Mouse (Mus musculus): ENCODE measurements around the gene Nt5c.
A peak's percentile ranks its signal among the peaks of the same experiment; 100 is the strongest.
"Not testable (repeated sequence)": the region's sequence is repeated elsewhere in the genome, so short reads cannot be mapped to it uniquely, and the experiment has no call there.

The Nt5c gene

GRCm38 (mm10) chr11:115467217-115467618 is 24.4 kb downstream of the Nt5c start:
- DNase-seq (ENCODE audit: low read depth, low spot score): no peak

GRCm38 (mm10) chr11:115464851-115465250 is 26.8 kb downstream of the Nt5c start:
- DNase-seq (ENCODE audit: low read depth, low spot score): peak; percentile 60

GRCm38 (mm10) chr11:115463397-115463796 is 28.3 kb downstream of the Nt5c start:
- DNase-seq (ENCODE audit: low read depth, low spot score): peak; percentile 81

GRCm38 (mm10) chr11:115462243-115462891 is 29.3 kb downstream of the Nt5c start, which contains the start of gene Slc16a5:
Gene Slc16a5, plus strand, starts transcription at chr11:115462474.
- DNase-seq (ENCODE audit: low read depth, low spot score): peak; percentile 53

GRCm38 (mm10) chr11:115461846-115462242 is 29.8 kb downstream of the Nt5c start:
- peak; percentile 62 for DNase-seq (ENCODE audit: low read depth, low spot score)

- no peak for DNase-seq (ENCODE audit: low read depth, low spot score)
These were observed 30.7 kb downstream of the Nt5c start for GRCm38 (mm10) chr11:115460976-115461375.

GRCm38 (mm10) chr11:115457405-115457804 is 34.3 kb downstream of the Nt5c start:
- no peak for DNase-seq (ENCODE audit: low read depth, low spot score)

GRCm38 (mm10) chr11:115456182-115456581 is 35.5 kb downstream of the Nt5c start:
- DNase-seq (ENCODE audit: low read depth, low spot score): no peak

GRCm38 (mm10) chr11:115455619-115456018 is 36.0 kb downstream of the Nt5c start:
- no peak for DNase-seq (ENCODE audit: low read depth, low spot score)

- not testable (repeated sequence) for DNase-seq (ENCODE audit: low read depth, low spot score)
These were observed 36.8 kb downstream of the Nt5c start for GRCm38 (mm10) chr11:115454822-115455221.

- DNase-seq (ENCODE audit: low read depth, low spot score): no peak
These were observed 38.4 kb downstream of the Nt5c start for GRCm38 (mm10) chr11:115453306-115453705.

GRCm38 (mm10) chr11:115452281-115452860 is 39.3 kb downstream of the Nt5c start:
- DNase-seq (ENCODE audit: low read depth, low spot score): no peak

GRCm38 (mm10) chr11:115451781-115452241 is 39.9 kb downstream of the Nt5c start:
- peak; percentile 91 for DNase-seq (ENCODE audit: low read depth, low spot score)

- DNase-seq (ENCODE audit: low read depth, low spot score): no peak
These were observed 41.5 kb downstream of the Nt5c start for GRCm38 (mm10) chr11:115450176-115450575.

GRCm38 (mm10) chr11:115448998-115449397 is 42.7 kb downstream of the Nt5c start:
- DNase-seq (ENCODE audit: low read depth, low spot score): no peak

GRCm38 (mm10) chr11:115448075-115448474 is 43.6 kb downstream of the Nt5c start:
- DNase-seq (ENCODE audit: low read depth, low spot score): no peak

- DNase-seq (ENCODE audit: low read depth, low spot score): no peak
These were observed 44.3 kb downstream of the Nt5c start for GRCm38 (mm10) chr11:115447321-115447885.

- DNase-seq (ENCODE audit: low read depth, low spot score): no peak
These were observed 44.8 kb downstream of the Nt5c start for GRCm38 (mm10) chr11:115446906-115447305.

- no peak for DNase-seq (ENCODE audit: low read depth, low spot score)
These were observed 50.2 kb downstream of the Nt5c start for GRCm38 (mm10) chr11:115441417-115441816.

Measured in CD4-positive helper T cell, adult 2 months (primary cell).